Mouse (Mus musculus): ENCODE measurements around the gene Nlgn3.
"Not testable (repeated sequence)": the region's sequence is repeated elsewhere in the genome, so short reads cannot be mapped to it uniquely, and the experiment has no call there.

The Nlgn3 gene

GRCm38 (mm10) chrX:101300427-101301030 is 1.6 kb downstream of the Nlgn3 start:
- no peak for DNase-seq

DNA sequence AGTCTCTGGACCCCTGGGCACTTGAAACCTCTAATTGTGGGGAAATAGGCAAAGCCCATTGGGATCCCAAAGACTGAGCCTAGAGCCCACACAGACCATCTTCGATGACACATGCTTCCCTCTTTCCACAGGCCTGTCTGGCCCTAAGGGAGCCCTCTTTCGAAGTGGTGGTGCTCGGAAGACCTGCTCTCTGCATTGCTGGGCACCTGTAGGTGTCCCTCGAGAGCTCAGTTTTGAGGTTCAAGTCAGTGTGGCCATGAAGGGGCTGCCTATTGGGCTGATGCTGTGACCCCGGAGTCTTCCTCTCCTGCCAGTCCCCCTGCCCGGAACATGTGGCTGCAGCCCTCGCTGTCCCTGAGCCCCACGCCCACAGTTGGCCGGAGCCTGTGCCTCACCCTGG is 2.7 kb downstream of the Nlgn3 start:
- no peak for DNase-seq

DNA sequence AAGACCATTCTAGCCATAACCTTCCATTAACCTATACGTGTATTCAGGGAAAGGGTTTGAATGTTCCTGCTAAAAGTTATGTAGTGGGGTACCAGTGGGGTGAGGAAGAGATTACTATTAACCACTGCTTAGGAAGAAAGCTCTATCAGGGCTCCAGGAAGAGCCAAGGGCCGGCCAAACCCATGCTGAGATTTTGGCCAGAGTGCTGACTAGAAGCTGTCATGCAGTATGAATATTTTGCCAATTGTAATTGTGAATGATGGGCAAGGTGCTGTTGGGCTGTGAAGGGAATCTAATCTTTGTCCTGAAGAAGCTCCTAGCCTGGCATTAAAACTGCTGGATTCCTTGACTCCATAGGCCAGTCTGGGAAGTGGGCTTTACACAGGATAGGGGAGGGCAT is 5.7 kb downstream of the Nlgn3 start:
- no peak for DNase-seq

- DNase-seq = no peak
Measured at GRCm38 (mm10) chrX:101309299-101309698, 10.3 kb downstream of the Nlgn3 start.

DNA sequence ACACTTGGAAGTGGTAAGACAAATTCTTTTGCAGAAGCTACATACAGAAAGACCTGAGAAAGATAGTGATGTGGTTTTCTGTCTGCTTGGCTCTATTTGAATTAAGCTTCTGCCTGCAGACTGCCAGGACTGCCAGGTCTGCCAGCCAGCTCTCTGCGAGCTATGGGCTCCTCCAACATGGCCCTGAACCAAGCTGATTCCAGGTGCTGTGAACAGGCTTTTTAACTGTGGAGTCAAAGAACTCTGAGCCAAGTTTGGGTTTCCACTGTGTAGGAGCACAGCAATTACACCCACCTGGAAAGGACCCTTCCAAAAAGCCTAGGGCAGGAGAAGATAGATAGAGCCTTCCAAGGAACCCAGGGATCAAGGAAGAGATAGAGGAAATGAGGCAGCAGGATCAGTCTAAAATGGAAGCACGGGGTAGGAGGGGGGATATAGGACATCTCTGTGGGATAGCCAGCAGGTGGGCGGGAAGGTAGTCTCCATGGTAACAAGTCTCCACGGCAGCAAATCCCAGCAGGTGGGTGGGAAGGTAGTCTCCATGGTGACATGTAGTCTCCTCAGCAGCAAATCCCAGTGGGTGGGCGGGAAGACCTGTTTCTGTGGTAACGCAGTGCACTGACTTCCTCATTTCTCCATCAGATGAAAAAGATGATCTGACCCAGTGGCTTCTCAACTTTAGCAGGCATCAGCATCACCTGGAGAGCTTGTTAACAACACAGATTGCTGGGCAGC is 14.8 kb downstream of the Nlgn3 start:
- peak; percentile 71 for DNase-seq

DNA sequence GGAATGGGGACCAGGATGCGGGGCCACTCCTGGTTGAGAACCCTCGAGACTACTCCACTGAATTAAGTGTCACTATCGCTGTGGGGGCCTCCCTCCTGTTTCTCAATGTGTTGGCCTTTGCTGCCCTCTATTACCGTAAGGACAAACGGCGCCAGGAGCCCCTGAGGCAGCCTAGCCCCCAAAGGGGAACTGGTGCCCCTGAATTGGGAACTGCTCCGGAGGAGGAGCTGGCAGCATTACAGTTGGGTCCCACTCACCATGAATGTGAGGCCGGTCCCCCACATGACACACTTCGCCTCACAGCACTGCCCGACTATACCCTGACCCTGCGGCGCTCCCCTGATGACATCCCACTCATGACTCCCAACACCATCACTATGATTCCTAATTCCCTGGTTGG is 20.8 kb downstream of the Nlgn3 start:
- DNase-seq = no peak

- no peak for DNase-seq
Measured at GRCm38 (mm10) chrX:101325989-101326899, 27.3 kb downstream of the Nlgn3 start.

DNA sequence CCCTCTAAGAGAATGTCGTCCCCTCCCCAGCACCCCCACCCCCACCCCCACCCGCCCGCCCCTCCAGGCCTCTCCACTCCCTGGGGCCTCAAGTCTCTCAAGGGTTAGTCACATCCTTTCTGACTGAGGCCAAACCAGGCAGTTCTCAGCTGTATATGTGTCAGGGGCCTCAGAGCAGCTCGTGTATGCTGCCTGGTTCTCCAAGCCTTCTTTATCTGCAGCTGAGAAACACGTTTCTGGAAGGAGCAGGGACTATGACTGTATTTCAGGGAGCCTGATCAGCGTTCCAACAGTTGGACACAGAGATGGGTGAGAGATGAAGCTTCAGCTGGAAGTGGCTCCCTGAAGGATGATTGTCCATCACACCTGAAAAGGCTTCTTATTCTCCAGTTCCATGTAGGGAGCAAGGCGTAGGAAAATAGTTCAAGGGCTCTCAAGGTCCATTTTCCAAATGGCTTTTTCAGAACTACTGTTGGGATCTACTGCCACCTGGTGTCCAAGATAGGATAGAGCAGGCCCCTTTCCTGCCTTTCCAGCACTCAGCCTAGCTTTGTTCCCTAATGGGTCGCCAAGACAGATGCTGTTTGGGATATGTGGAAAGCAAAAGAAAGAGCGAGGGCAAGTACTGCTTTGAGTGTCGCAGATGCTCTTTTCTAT is 30.5 kb downstream of the Nlgn3 start:
- DNase-seq = peak; percentile 34

DNA sequence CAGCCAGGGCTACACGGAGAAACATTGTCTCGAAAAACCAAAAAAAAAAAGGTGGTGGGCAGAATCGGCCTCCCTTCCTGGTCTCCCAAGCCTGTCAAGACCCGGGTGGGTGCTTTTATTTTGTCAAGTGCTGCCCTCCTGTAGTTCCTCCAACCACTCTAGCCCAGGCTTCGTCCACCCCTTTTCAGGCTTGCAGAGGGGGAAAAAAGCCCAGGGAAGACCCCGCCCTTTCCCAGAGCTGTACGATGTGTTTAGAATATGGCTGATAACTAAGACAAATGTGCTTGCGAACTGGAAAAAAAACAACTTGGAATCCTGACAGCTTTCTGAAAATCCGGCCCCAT is 33.0 kb downstream of the Nlgn3 start:
- DNase-seq = no peak

DNA sequence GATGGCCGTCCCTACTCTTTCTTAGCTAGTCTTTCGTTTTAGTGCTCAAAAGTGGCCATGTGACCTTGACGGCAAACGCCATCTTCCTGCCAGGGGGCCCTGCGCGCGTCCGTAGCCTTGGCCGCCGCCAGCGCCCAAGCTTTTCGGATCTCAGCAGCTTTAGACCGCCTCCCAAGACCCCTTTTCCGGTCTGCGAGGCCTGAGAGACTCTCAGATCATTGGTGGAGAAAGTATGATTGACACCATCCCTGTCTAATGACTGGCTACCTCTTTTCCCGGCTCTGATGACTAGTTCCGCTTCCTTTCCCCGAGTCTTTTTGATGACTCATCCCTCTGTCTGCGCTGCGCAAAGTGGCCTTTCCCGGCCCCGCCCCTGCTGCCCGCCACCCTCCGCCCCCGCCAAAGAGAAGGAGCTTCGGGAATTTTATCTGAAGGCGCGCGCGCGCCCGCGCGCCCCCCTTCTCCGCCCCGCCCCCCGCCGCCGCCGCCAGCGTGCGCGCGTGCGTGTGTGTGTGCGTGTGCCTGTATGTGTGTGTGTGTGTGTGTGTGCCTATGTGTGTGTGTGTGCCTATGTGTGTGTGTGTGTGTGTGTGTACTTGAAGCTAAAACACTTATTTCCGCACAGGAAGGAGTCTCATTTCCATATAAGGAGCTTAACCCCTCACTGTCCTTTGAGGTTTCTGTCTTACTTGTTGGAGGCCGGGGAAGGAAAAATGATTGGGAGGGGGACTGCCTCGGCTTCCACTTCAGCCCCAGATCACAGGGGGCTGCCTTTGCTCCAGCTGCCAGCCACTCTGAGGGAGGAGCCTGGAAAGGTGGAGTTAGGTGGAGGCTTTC is 33.6 kb downstream of the Nlgn3 start:
- peak; percentile 76 for DNase-seq

GRCm38 (mm10) chrX:101334606-101335005 is 35.6 kb downstream of the Nlgn3 start:
- DNase-seq = no peak

DNA sequence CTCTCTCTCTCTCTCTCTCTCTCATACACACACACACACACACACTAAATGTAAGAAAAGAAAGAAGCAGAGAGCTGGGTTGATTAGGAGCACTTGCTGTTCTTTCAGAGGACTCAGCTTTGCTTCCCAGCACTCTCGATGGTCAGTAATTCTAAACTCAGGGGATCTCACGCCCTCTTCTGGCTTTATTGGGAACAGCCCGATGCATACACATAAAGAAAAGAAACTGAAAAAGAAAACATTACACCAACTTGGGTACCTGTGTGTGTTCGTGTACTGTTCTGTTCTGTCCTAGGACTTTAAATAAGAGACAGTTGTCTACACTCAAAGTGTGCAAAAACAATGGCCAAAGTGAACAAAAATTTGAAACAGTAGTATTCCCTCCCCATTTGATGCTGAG is 39.7 kb downstream of the Nlgn3 start:
- no peak for DNase-seq

GRCm38 (mm10) chrX:101342837-101343236 is 43.9 kb downstream of the Nlgn3 start:
- not testable (repeated sequence) for DNase-seq

DNA sequence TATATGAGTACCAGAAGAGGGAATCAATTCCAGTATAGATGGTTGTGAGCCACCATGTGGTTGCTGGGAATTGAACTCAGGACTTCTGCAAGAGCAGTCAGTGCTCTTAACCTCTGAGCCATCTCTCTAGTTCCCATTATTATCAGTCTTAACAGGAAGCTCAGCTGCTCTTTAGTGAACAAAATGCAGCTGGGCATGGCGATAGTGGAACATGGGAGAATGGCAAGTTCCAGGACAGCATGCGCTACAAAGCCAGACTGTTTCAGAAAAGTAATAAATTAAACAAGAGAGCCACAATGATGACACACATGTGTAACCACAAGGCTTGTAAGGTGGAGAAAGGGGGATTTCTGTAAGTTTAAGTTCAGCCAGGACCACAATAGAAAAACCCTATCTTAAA is 46.5 kb downstream of the Nlgn3 start:
- DNase-seq = no peak

- DNase-seq = no peak
Measured at GRCm38 (mm10) chrX:101346475-101346874, 47.5 kb downstream of the Nlgn3 start.

- DNase-seq = no peak
Measured at GRCm38 (mm10) chrX:101351188-101351587, 52.2 kb downstream of the Nlgn3 start.

GRCm38 (mm10) chrX:101358902-101359301 is 59.9 kb downstream of the Nlgn3 start:
- peak; percentile 13 for DNase-seq

DNA sequence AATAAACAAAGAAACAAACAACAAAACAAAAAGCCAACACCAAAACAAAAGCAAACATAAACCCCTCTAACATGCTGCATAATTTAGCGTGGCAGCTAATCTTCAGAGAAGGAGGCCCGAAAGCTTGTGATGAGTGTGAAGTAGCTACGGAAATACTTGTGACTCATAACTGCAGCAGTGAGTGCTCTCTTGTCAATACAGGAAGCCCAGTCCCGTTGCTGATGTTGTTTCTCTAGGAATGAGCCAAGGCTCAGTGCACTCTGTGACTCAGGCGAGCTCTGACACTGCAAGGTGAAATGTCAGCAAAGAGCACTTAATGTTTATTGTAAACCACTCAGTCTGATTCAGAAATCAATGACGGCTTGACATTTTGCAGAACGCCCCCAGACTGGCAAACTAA is 70.0 kb downstream of the Nlgn3 start:
- DNase-seq = no peak

GRCm38 (mm10) chrX:101370573-101370972 is 71.6 kb downstream of the Nlgn3 start:
- DNase-seq = no peak

DNA sequence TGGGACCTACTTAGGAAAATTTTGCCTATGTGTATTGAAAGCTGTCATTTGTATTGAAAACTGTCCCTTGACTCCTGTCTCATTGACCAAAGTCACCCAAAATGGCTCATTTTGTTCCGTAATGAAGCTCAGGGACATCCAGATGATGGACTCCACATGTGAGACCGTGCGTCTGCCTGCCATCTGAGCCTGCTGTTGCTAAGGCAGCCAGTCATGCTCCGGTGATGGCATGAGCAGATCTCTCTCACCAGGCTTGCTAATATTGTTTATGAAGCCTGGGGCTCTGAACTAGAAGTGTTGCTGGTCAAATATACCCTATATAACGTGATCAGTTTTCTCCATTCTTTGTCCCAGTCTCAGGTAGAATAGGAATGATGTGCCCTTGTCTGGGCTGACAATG is 74.0 kb downstream of the Nlgn3 start:
- DNase-seq = no peak

All from right cerebral cortex, postnatal 14 days (tissue).